Mouse (Mus musculus): ENCODE measurements around the gene Slc25a41.

DNA sequence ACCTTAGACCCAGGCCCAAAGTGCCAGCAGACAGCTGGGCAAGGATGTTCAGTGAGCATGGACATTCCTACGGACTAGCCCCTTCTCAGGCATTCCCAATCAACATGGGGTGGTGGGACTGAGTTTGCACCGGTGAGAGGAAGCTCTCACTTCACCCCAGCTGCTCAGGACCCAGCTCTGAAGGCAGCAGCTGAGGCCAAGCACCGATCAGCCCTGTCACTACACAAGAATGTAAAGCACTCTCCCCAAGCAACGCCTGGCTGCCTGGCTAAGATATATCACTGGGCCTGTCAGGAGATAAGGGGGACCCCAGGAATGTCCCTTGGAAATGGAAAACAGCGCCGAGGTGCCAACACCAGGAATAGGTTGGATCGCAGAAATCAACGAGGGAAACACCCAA, 40.2 kb downstream of the Slc25a41 start:
- no peak for TF ChIP-seq CTCF (IDR thresholded peaks at IDR 0.05; ENCODE audit: borderline replicate concordance, insufficient read depth, low read length)
- TF ChIP-seq POLR2A (IDR thresholded peaks at IDR 0.05; ENCODE audit: low read depth, low read length), result no peak
